Comparison of ENCODE assay signal across 8 mouse cellular contexts in the genomic region with DNA sequence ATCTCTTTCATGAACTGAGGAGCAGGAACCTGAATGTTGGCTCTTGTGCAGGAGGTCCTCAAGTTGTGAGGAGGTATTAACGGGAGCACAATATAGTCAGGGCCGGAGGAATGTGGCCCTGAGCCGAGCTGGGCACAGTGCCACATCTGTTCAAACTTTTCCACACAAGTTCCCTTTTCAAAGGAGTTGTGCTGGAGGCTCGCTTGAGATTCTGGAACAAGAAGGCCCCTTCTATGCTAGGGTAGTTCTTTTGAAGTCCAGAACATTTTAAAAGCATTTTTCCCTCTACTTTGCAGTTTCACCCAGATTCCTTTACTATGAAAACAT. TPM values are rescaled to one million over a fixed set of nuclear protein-coding genes. Genes with fewer than 3 reads are reported as not detected.
A peak's percentile ranks its signal among the peaks of the same experiment; 100 is the strongest.
DNase-seq lines count a peak whose midpoint lies in the region; ATAC-seq lines count a peak whose summit lies in the region.

No protein-coding gene starts in this region.

- WGBS in midbrain, embryonic 12.5 days: 8% methylated on average over 4 of the region's 4 CpGs

- peak overlapping the region; percentile 73 for H3K27ac ChIP-seq in midbrain, embryonic 12.5 days (replicated peaks)

- peak overlapping the region; percentile 81 for H3K4me2 ChIP-seq in midbrain, embryonic 12.5 days (replicated peaks)

- peak; percentile 76 to 78 for DNase-seq in adrenal gland, adult 18-20 months (ENCODE audit: low spot score in 2 of 2)
- DNase-seq in embryo, embryonic 11 days: peak; percentile 27
- DNase-seq in heart, adult 18-20 months: peak; percentile 77 to 78
- DNase-seq in kidney, adult 18-20 months: peak; percentile 90
- peak; percentile 69 for DNase-seq in left cerebral cortex, postnatal 4 days
- peak; percentile 91 for DNase-seq in testis, postnatal 10 days (ENCODE audit: low spot score)
- no peak for DNase-seq in yolk sac, embryonic 10.5 days (ENCODE audit: low spot score)

- no peaks in the 10 kb centered on the region for H3K9me3 ChIP-seq in midbrain, embryonic 12.5 days

- ATAC-seq in midbrain, embryonic 12.5 days (ENCODE audit: low FRiP score, low read depth): peak; percentile 38

- no peaks in the 10 kb centered on the region for H3K36me3 ChIP-seq in midbrain, embryonic 12.5 days

- H3K4me1 ChIP-seq in midbrain, embryonic 12.5 days: peaks cover 30% of the 10 kb centered on the region

- peak overlapping the region; percentile 66 for H3K4me3 ChIP-seq in midbrain, embryonic 12.5 days

- peaks cover 9% of the 10 kb centered on the region; the same call in 1 of the 2 replicates for H3K27me3 ChIP-seq in midbrain, embryonic 12.5 days

- H3K9ac ChIP-seq in midbrain, embryonic 12.5 days (replicated peaks): no peak overlapping the region

- intact Hi-C loops in left cerebral cortex, postnatal 4 days (cut with DNase I): no loop called here

RNA-seq across cellular contexts. Expression of gene Psat1, which starts 21.5 kb away (rescaled TPM):
- 100 to 1,000 TPM in 1 of 2 experiments, 10 to 100 TPM in 1; 39.0 to 120 TPM for total RNA-seq in adrenal gland, adult 18-20 months (2021)
- 1 to 10 TPM; 3.7 to 4.2 TPM for total RNA-seq in heart, adult 18-20 months (2021)
- total RNA-seq in left cerebral cortex, postnatal 4 days (2021): 10 to 100 TPM; 59.7 to 65.9 TPM
- polyA plus RNA-seq in midbrain, embryonic 12.5 days (2016; fragmentation: Nextera tagmentation; extraction: Ambion mirVana): 99.6 and 120 TPM in 2 replicates

RNA-seq across cellular contexts. Expression of gene Cep78, which starts 59.1 kb away (rescaled TPM):
- total RNA-seq in adrenal gland, adult 18-20 months (2021): 1 to 10 TPM; 5.4 to 6.8 TPM
- 1 to 10 TPM; 4.1 to 4.2 TPM for total RNA-seq in heart, adult 18-20 months (2021)
- 10 to 100 TPM; 21.2 to 21.5 TPM for total RNA-seq in left cerebral cortex, postnatal 4 days (2021)
- 49.6 and 54.8 TPM in 2 replicates for polyA plus RNA-seq in midbrain, embryonic 12.5 days (2016; fragmentation: Nextera tagmentation; extraction: Ambion mirVana)

Comparison
In these comparisons a context has a peak if more than half of its experiments do, and no peak if none do; other contexts are left out.
1. RNA of gene Psat1, which starts 21.5 kb away (total RNA-seq): 39.0 to 120 TPM in adrenal gland, adult 18-20 months and 59.7 to 65.9 TPM in left cerebral cortex, postnatal 4 days; 3.7 to 4.2 TPM in heart, adult 18-20 months; every median in the first group is over 4 times any median in the second.